Mouse (Mus musculus) embryonic facial prominence, embryonic 15.5 days (tissue): Measurements from ENCODE around the gene Cdk8. TPM values are rescaled to one million over a fixed set of nuclear protein-coding genes. Genes with fewer than 3 reads are reported as not detected.

ENCODE experiments used
- ATAC-seq: fragments of 200-750 bp; cut with Nextera tagmentation; 2 replicates; pipeline ENCODE4 v1.8.0; 2017; ENCODE audit warnings: low read depth, moderate TSS enrichment; ENCODE audit not compliant: insufficient number of reproducible peaks, low FRiP score, low TSS enrichment
- H3K27ac ChIP-seq: fragments of 300-500 bp; sonication (generic); replicated peaks from 2 replicates; pipeline ENCODE4 v1.5.1; 2015; ENCODE audit warnings: mild to moderate bottlenecking, inconsistent platforms
- H3K27me3 ChIP-seq: fragments of 300-500 bp; sonication (generic); 2 replicates; pipeline ENCODE4 v1.6.1; 2015; ENCODE audit warnings: inconsistent platforms
- H3K36me3 ChIP-seq: fragments of 300-500 bp; sonication (generic); 2 replicates; pipeline ENCODE4 v1.6.1; 2015; ENCODE audit warnings: mild to moderate bottlenecking, inconsistent platforms
- H3K4me1 ChIP-seq: fragments of 300-500 bp; sonication (generic); 2 replicates; pipeline ENCODE4 v1.6.1; 2015; ENCODE audit warnings: inconsistent platforms
- H3K4me2 ChIP-seq: fragments of 300-500 bp; sonication (generic); replicated peaks from 2 replicates; pipeline ENCODE4 v1.6.1; 2015; ENCODE audit warnings: mild to moderate bottlenecking, inconsistent platforms
- H3K4me3 ChIP-seq: fragments of 300-500 bp; sonication (generic); replicated peaks from 2 replicates; pipeline ENCODE4 v1.5.1; 2015; ENCODE audit warnings: mild to moderate bottlenecking, inconsistent platforms
- H3K9ac ChIP-seq: fragments of 300-500 bp; sonication (generic); 2 replicates; pipeline ENCODE4 v1.6.1; 2015; ENCODE audit warnings: inconsistent platforms
- H3K9me3 ChIP-seq: fragments of 300-500 bp; sonication (generic); replicated peaks from 2 replicates; pipeline ENCODE4 v1.6.1; 2016; ENCODE audit warnings: inconsistent platforms
- WGBS: fragments of 180-500 bp; shearing (Covaris S2); methylation state at CpG from one replicate; pipeline ENCODE4 v1.1.7; 2015; 5-methylcytosine and 5-hydroxymethylcytosine counted together
- polyA plus RNA-seq: library from polyadenylated mRNA; unstranded; fragments of >200 nt; fragmentation: Nextera tagmentation; extraction: Ambion mirVana; gene quantifications from 2 replicates; pipeline ENCODE4 v1.2.1, GENCODE M21; 2015

The Cdk8 gene
- polyA plus RNA-seq, 1 experiment from 2014 or later: 16.2 TPM

DNA sequence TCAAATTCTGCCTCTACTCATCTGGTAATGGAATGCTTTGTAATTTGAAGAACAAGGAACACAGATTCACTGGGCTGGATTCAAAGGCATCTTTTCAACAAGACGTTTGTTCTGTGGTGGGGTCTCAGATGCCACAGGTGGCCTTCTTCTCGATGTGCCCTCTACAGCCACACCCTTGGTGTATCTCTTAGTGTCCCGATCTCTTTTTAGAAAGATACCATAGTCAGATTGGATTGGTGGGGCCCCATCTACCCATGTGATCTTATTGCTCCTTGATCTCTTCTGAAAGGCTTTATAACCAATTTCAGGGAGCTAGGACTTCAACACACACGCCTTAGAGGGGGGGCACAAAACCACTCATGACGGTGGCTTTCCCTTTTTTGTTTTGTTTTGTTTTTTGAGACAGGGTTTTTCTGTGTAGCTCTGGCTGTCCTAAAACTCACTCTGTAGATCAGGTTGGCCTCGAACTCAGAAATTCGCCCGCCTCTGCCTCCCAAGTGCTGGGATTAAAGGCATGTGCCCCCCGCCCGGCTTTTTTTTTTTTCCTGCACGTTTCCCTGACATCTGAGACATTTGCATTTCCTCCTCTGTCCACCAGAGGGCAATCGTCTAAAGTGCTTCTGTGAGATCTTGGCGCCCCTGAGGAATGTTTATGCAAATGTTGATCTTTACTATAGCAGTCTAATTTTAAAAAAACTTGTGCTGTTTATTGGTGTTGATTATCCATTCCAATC is 99.2 kb downstream of the Cdk8 start:
- Histone ChIP-seq H3K4me3 (no peak overlapping the region), H3K4me1 (no peaks in the 10 kb centered on the region), H3K9me3 (no peaks in the 10 kb centered on the region), H3K27me3 (no peaks in the 10 kb centered on the region), H3K36me3 (no peaks in the 10 kb centered on the region), H3K4me2 (no peak overlapping the region), H3K9ac (no peak overlapping the region), H3K27ac (no peak overlapping the region)
- 34% methylated on average over 13 of the region's 13 CpGs for WGBS
- no peak for ATAC-seq

DNA sequence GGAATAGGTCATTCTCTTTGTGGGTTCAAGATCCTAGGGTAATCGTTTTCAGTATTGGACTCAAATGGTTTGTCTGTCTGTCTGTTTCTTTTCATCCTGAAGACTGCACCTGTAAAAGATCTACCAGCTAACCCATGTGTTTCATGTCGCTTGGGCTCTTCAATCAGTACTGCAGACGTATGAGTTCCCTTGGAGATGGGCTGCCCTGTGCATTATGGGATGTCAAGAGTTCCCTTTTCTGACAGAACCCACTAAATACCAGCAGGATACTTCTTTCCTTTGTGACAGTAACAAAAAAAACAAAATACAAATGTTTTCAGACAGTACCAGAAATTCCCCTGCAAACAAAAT is 99.7 kb downstream of the Cdk8 start:
- Histone ChIP-seq H3K27me3 (no peaks in the 10 kb centered on the region), H3K4me1 (no peaks in the 10 kb centered on the region), H3K9ac (no peak overlapping the region), H3K4me2 (no peak overlapping the region), H3K4me3 (no peak overlapping the region), H3K36me3 (no peaks in the 10 kb centered on the region), H3K27ac (no peak overlapping the region), H3K9me3 (no peaks in the 10 kb centered on the region)
- ATAC-seq: no peak
- WGBS: 28% methylated on average over 3 of the region's 3 CpGs

DNA sequence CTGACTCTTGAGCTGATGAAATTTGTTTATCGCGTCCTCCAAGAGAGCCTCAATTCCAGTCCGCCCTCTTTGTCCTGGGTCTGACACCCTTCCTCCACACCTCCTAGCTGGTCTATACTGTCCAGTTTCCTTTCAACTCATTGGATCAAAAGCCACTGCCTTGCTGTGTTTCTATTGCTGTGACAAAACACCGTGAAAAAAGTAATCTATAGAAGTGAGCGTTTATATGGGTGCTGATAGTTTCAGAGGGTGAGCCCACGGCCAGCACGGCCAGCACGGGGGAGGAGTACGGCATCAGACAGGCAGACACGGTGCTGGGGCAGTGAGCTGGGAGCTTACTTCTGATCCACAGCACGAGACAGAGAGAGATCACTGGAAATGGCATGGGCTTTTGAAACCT is 100.1 kb downstream of the Cdk8 start:
- no peaks in the 10 kb centered on the region for H3K27me3 ChIP-seq
- no peak overlapping the region for H3K9ac ChIP-seq
- no peak; the same call in 1 of the 2 replicates for ATAC-seq
- no peaks in the 10 kb centered on the region for H3K4me1 ChIP-seq
- no peak overlapping the region for H3K4me2 ChIP-seq
- WGBS: 89% methylated on average over 11 of the region's 11 CpGs
- H3K4me3 ChIP-seq: no peak overlapping the region
- H3K9me3 ChIP-seq: no peaks in the 10 kb centered on the region
- no peaks in the 10 kb centered on the region for H3K36me3 ChIP-seq
- H3K27ac ChIP-seq: no peak overlapping the region

DNA sequence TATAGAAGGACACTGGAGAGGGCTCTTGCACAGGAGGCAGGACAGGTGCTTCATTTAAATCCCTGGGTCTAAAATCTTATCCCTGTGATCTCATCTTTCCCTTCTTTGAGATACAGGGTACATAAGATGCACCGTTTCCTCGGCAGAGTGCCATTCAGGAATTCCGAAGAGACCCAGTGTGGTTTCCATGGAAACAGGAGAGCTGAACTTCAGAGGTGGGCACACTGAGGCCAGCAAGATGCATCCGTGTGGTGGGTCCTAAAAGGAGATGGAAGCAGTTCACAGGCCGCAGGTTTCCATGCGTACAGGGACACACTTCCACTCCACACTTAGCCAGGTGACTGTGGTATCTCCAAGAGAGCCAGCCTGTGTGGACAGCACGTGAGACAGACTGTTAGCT is 101.5 kb downstream of the Cdk8 start:
- H3K9me3 ChIP-seq: no peaks in the 10 kb centered on the region
- H3K9ac ChIP-seq: no peak overlapping the region
- no peaks in the 10 kb centered on the region for H3K4me1 ChIP-seq
- ATAC-seq: no peak
- H3K4me3 ChIP-seq: no peak overlapping the region
- H3K27ac ChIP-seq: no peak overlapping the region
- H3K36me3 ChIP-seq: no peaks in the 10 kb centered on the region
- 66% methylated on average over 7 of the region's 7 CpGs for WGBS
- H3K4me2 ChIP-seq: no peak overlapping the region
- H3K27me3 ChIP-seq: no peaks in the 10 kb centered on the region

DNA sequence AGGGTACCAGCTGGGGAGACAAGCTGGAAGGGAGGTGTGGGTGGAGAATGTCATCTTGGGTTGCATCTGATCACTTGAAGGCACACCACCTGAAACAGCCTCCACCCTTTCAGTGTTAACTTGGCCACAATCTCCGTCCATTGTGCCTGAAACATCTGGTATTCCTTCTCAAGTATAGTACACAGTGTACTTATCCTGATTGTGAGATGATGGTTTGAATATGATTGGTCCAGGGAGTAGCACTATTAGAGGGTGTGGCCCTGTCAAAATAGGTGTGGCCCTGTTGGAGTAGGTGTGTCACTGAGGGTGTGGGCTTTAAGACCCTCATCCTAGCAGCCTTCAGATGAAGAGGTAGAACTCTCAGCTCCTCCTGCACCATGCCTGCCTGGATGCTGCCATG is 103.4 kb downstream of the Cdk8 start:
- H3K36me3 ChIP-seq: no peaks in the 10 kb centered on the region
- no peaks in the 10 kb centered on the region for H3K4me1 ChIP-seq
- no peak overlapping the region for H3K27ac ChIP-seq
- ATAC-seq: no peak
- no peak overlapping the region for H3K4me2 ChIP-seq
- no peaks in the 10 kb centered on the region for H3K9me3 ChIP-seq
- WGBS: 66% methylated on average over 1 of the region's 1 CpGs
- H3K9ac ChIP-seq: no peak overlapping the region
- H3K4me3 ChIP-seq: no peak overlapping the region
- H3K27me3 ChIP-seq: no peaks in the 10 kb centered on the region

DNA sequence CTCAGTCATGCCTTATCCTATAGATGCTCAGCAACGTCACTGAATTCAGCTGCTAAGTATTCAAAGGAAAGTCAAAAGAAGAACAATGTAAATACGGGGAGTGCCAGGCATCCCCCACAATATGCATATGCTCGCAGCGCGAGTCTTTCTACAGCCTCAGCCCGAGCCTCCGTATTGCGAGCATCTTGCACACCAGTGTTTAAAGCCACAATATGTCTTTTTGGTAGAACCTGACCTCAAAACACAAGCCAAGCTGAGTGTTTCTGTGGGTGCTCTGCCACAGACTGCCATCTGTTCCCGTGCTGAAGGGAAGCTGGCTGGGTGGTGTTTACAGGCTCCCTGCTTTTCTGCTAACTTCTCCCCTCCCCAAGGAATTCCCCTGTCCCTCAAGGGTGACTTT is 107.0 kb downstream of the Cdk8 start:
- Histone ChIP-seq H3K4me2 (no peak overlapping the region), H3K4me3 (no peak overlapping the region), H3K27ac (no peak overlapping the region), H3K27me3 (no peaks in the 10 kb centered on the region), H3K9me3 (no peaks in the 10 kb centered on the region), H3K4me1 (no peaks in the 10 kb centered on the region), H3K9ac (no peak overlapping the region), H3K36me3 (no peaks in the 10 kb centered on the region)
- no peak for ATAC-seq
- WGBS: 56% methylated on average over 9 of the region's 9 CpGs

DNA sequence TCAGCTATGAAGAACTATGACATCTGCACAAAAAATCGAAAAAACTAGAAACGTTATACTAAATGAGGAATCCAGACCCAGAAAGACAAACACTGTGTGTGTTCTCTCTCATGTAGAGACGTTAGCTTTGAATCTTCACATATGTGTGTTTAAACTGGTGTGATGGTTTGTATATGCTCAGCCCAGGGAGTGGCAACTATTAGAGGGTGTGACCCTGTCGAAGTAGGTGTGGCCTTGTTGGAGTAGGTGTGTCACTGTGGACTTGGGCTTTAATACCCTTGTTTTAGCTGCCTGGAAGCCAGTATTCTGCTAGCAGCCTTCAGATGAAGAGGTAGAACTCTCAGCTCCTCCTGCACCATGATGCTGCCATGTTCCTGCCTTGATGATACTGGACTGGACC is 109.0 kb downstream of the Cdk8 start:
- Histone ChIP-seq H3K4me3 (no peak overlapping the region), H3K9me3 (no peaks in the 10 kb centered on the region), H3K9ac (no peak overlapping the region), H3K36me3 (no peaks in the 10 kb centered on the region), H3K27ac (no peak overlapping the region), H3K4me2 (no peak overlapping the region), H3K27me3 (no peaks in the 10 kb centered on the region), H3K4me1 (no peaks in the 10 kb centered on the region)
- ATAC-seq: no peak
- 85% methylated on average over 4 of the region's 4 CpGs for WGBS

DNA sequence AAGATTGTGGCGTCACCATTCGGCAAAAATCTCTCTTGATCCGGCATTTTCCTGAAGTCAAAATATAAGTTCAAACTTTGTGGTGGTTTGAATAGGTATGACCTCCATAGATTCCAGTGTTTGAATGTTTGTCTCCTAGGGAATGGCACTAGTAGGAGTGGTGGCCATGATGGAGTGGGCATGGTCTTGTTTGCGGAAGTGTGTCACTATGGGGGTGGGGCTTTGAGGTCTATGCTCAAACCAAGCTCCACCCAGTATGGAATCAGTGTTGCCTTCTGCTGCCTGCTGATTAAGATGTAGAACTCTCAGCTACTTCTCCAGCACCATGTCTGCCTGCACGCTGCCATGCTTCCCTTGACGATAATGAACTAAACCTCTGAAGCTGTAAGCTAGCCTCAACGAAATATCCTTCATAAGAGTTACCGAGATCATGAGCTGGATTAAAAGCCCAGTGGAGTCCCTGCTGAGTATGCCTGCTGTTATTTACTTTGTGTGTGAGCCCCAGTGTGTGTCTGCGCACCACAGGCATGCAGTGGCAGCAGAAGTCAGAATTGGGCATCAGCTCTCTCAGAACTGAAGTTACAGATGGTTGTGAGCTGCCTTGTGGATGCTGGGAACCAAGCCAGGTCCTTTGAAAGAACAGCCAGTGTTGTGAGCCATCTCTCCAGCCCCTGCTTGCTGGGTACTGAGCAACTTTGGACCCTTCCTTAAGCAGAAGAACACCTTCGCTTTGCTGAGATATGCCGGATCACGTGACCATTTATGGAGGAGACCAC is 114.1 kb downstream of the Cdk8 start:
- Histone ChIP-seq H3K27ac (no peak overlapping the region), H3K4me1 (no peaks in the 10 kb centered on the region), H3K27me3 (no peaks in the 10 kb centered on the region), H3K36me3 (no peaks in the 10 kb centered on the region), H3K4me3 (no peak overlapping the region), H3K9ac (no peak overlapping the region), H3K4me2 (no peak overlapping the region), H3K9me3 (no peaks in the 10 kb centered on the region)
- ATAC-seq: no peak
- WGBS: 91% methylated on average over 12 of the region's 12 CpGs

DNA sequence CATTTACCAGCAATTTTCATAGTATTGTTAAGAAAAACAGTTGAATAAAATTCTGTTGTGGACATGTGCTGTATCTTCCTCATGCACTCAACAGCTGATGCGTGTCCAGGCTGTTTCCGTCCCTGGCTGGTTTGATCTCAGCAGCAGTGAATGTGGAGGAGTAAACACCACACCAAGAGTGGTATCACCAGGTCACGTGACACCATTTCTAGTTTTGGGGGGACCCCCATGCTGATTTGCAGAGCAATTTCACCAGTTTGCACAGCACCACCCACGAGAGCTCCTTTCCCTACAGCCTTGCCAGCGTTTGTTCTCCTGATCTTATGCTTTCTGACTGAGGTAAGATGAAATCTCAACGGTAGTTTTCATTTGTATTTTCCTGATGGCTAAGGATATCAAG is 116.1 kb downstream of the Cdk8 start:
- no peaks in the 10 kb centered on the region for H3K4me1 ChIP-seq
- H3K9me3 ChIP-seq: no peaks in the 10 kb centered on the region
- H3K27ac ChIP-seq: no peak overlapping the region
- 81% methylated on average over 6 of the region's 6 CpGs for WGBS
- H3K4me2 ChIP-seq: no peak overlapping the region
- no peak overlapping the region for H3K4me3 ChIP-seq
- no peaks in the 10 kb centered on the region for H3K36me3 ChIP-seq
- H3K9ac ChIP-seq: no peak overlapping the region
- no peak for ATAC-seq
- H3K27me3 ChIP-seq: no peaks in the 10 kb centered on the region

DNA sequence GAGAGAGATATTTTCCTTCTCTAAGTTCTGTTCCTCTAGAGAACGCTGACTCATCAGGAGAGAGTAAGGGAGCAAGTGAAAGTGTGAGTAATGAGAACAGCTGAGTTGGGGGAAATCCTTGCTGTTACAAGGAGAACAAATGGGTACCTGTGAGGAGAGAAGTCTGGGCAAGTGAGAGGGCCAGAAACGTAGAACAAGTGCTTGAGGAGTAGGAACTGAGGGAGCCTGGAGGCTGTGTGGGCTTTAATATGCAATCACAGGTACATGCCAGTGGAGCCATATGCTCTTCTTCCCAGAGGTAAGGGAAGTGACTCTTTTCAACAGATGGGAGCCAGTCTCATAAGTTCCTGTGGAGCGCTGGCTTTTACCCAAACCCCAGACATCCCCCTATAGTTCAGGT is 118.2 kb downstream of the Cdk8 start:
- H3K27ac ChIP-seq: no peak overlapping the region
- no peak overlapping the region for H3K9ac ChIP-seq
- no peak overlapping the region for H3K4me2 ChIP-seq
- H3K27me3 ChIP-seq: no peaks in the 10 kb centered on the region
- 75% methylated on average over 3 of the region's 3 CpGs for WGBS
- H3K4me1 ChIP-seq: no peaks in the 10 kb centered on the region
- H3K36me3 ChIP-seq: no peaks in the 10 kb centered on the region
- no peaks in the 10 kb centered on the region for H3K9me3 ChIP-seq
- H3K4me3 ChIP-seq: no peak overlapping the region
- ATAC-seq: no peak

DNA sequence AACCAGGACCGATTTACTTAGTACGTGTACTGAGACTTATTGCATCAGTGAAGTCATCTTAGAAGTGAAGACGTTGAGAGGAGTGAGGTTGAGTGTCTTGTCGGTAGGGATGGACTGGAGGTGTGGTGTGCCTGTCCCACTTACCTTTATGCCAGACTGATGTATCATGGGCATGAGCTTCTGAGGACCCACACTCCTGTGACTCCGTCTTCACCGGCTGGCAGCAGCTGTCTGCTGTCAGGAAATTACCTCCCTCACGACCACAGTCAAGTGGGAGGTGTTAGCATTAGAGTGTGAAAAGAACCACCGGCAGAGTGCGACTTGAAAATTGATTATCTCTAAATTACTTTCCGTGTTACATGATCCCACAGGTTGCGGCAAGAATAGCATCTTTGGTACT is 119.8 kb downstream of the Cdk8 start:
- Histone ChIP-seq H3K4me1 (no peaks in the 10 kb centered on the region), H3K4me2 (no peak overlapping the region)
- 77% methylated on average over 11 of the region's 11 CpGs for WGBS

DNA sequence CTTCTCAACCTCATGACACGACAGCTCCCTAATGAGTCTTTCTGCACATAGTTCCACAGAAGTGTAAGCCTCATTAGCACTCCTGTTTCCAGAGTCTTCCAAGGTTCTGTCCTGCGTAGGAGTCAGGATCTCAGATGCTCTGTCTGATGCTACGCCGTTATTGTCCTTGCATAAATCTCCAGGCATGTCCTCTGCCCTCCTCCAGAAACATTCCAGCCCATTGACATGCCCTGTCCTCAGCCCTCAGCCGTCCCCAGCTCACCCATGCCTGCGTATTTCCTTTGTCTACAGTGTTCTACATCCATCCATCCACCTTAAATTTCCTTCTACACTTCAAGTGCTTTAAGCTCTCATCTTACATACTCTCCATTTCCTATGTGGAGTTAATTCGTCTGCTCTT is 121.0 kb downstream of the Cdk8 start:
- H3K9me3 ChIP-seq: no peaks in the 10 kb centered on the region
- H3K4me2 ChIP-seq: no peak overlapping the region
- H3K4me3 ChIP-seq: no peak overlapping the region
- no peak for ATAC-seq
- WGBS: 87% methylated on average over 7 of the region's 7 CpGs
- no peak overlapping the region for H3K27ac ChIP-seq
- H3K9ac ChIP-seq: no peak overlapping the region
- H3K27me3 ChIP-seq: no peaks in the 10 kb centered on the region
- H3K4me1 ChIP-seq: no peaks in the 10 kb centered on the region
- no peaks in the 10 kb centered on the region for H3K36me3 ChIP-seq

More for the DNA sequence above, 119.8 kb downstream of the Cdk8 start:
- H3K9me3 ChIP-seq: no peaks in the 10 kb centered on the region
- ATAC-seq: no peak
- H3K4me3 ChIP-seq: no peak overlapping the region
- no peaks in the 10 kb centered on the region for H3K36me3 ChIP-seq
- no peak overlapping the region for H3K27ac ChIP-seq
- no peaks in the 10 kb centered on the region for H3K27me3 ChIP-seq
- no peak overlapping the region for H3K9ac ChIP-seq
